Mouse (Mus musculus): ENCODE results near the gene Mdm2. TPM values are rescaled to one million over a fixed set of nuclear protein-coding genes. Genes with fewer than 3 reads are reported as not detected.

Mdm2 gene
- polyA plus RNA-seq, 1 experiment from 2014 or later, result 62.4 TPM

GRCm38 (mm10) chr10:117666947-117667630, 43.5 kb downstream of the Mdm2 start:
- 96% methylated on average over 9 of the region's 9 CpGs for WGBS
- H3K9me3 ChIP-seq (replicated peaks), result no peaks in the 10 kb centered on the region
- H3K4me1 ChIP-seq, result peaks cover 43% of the 10 kb centered on the region
- H3K27ac ChIP-seq, result no peak overlapping the region
- no peak for DNase-seq (ENCODE audit: low spot score)
- H3K27me3 ChIP-seq (ENCODE audit: low read depth, poor library complexity, severe bottlenecking), result no peaks in the 10 kb centered on the region
- H3K36me3 ChIP-seq, result peaks cover 12% of the 10 kb centered on the region
- H3K4me3 ChIP-seq, result no peak overlapping the region

GRCm38 (mm10) chr10:117666361-117666760, 44.2 kb downstream of the Mdm2 start:
- 92% methylated on average over 3 of the region's 3 CpGs for WGBS

GRCm38 (mm10) chr10:117665376-117666275, 44.9 kb downstream of the Mdm2 start:
- no peak overlapping the region for H3K27ac ChIP-seq
- no peaks in the 10 kb centered on the region for H3K9me3 ChIP-seq (replicated peaks)
- peaks cover 42% of the 10 kb centered on the region for H3K4me1 ChIP-seq
- no peak for DNase-seq (ENCODE audit: low spot score)
- no peak overlapping the region for H3K4me3 ChIP-seq
- WGBS, result 84% methylated on average over 9 of the region's 9 CpGs
- H3K27me3 ChIP-seq (ENCODE audit: low read depth, poor library complexity, severe bottlenecking), result no peaks in the 10 kb centered on the region
- peaks cover 4% of the 10 kb centered on the region for H3K36me3 ChIP-seq

More at GRCm38 (mm10) chr10:117666361-117666760, 44.2 kb downstream of the Mdm2 start:
- no peaks in the 10 kb centered on the region for H3K27me3 ChIP-seq (ENCODE audit: low read depth, poor library complexity, severe bottlenecking)
- H3K4me1 ChIP-seq, result peaks cover 43% of the 10 kb centered on the region
- peaks cover 4% of the 10 kb centered on the region for H3K36me3 ChIP-seq
- H3K9me3 ChIP-seq (replicated peaks), result no peaks in the 10 kb centered on the region
- no peak overlapping the region for H3K4me3 ChIP-seq
- H3K27ac ChIP-seq, result no peak overlapping the region
- DNase-seq (ENCODE audit: low spot score), result no peak

- H3K4me3 ChIP-seq, result no peak overlapping the region
- peaks cover 36% of the 10 kb centered on the region for H3K4me1 ChIP-seq
- H3K27me3 ChIP-seq (ENCODE audit: low read depth, poor library complexity, severe bottlenecking), result no peaks in the 10 kb centered on the region
- no peak for DNase-seq (ENCODE audit: low spot score)
- H3K36me3 ChIP-seq, result peaks cover 4% of the 10 kb centered on the region
- no peaks in the 10 kb centered on the region for H3K9me3 ChIP-seq (replicated peaks)
- no peak overlapping the region for H3K27ac ChIP-seq
Measured at GRCm38 (mm10) chr10:117664926-117665209, 45.7 kb downstream of the Mdm2 start.

- peaks cover 36% of the 10 kb centered on the region for H3K4me1 ChIP-seq
- no peaks in the 10 kb centered on the region for H3K9me3 ChIP-seq (replicated peaks)
- H3K4me3 ChIP-seq, result peak overlapping the region; percentile 30
- peaks cover 4% of the 10 kb centered on the region for H3K36me3 ChIP-seq
- 62% methylated on average over 14 of the region's 14 CpGs for WGBS
- peak overlapping the region; percentile 75 for H3K27ac ChIP-seq
- H3K27me3 ChIP-seq (ENCODE audit: low read depth, poor library complexity, severe bottlenecking), result no peaks in the 10 kb centered on the region
- DNase-seq (ENCODE audit: low spot score), result no peak
Measured at GRCm38 (mm10) chr10:117664208-117664925, 46.2 kb downstream of the Mdm2 start.

GRCm38 (mm10) chr10:117663865-117664200, 46.7 kb downstream of the Mdm2 start:
- Histone ChIP-seq H3K4me1 (peaks cover 32% of the 10 kb centered on the region), H3K4me3 (peak overlapping the region; percentile 30), H3K9me3 (replicated peaks) (no peaks in the 10 kb centered on the region), H3K27me3 (ENCODE audit: low read depth, poor library complexity, severe bottlenecking) (no peaks in the 10 kb centered on the region), H3K36me3 (peaks cover 4% of the 10 kb centered on the region), H3K27ac (peak overlapping the region; percentile 75)
- no peak for DNase-seq (ENCODE audit: low spot score)
- WGBS, result 18% methylated on average over 9 of the region's 9 CpGs

GRCm38 (mm10) chr10:117663056-117663864, 47.3 kb downstream of the Mdm2 start:
- Histone ChIP-seq H3K4me1 (peaks cover 28% of the 10 kb centered on the region), H3K4me3 (peak overlapping the region; percentile 30; the same call in 1 of the 2 replicates)
- 81% methylated on average over 14 of the region's 14 CpGs for whole genome bisulfite sequencing

GRCm38 (mm10) chr10:117662316-117663055, 48.1 kb downstream of the Mdm2 start:
- peaks cover 24% of the 10 kb centered on the region for H3K4me1 ChIP-seq
- H3K9me3 ChIP-seq (replicated peaks), result no peaks in the 10 kb centered on the region
- DNase-seq (ENCODE audit: low spot score), result no peak
- H3K27me3 ChIP-seq (ENCODE audit: low read depth, poor library complexity, severe bottlenecking), result no peaks in the 10 kb centered on the region
- 82% methylated on average over 15 of the region's 15 CpGs for WGBS
- H3K27ac ChIP-seq, result peak overlapping the region; percentile 23; the same call in 1 of the 2 replicates
- H3K4me3 ChIP-seq, result no peak overlapping the region
- no peaks in the 10 kb centered on the region; the same call in 1 of the 2 replicates for H3K36me3 ChIP-seq

More at GRCm38 (mm10) chr10:117663056-117663864, 47.3 kb downstream of the Mdm2 start:
- Histone ChIP-seq H3K27ac (peak overlapping the region; percentile 75), H3K9me3 (replicated peaks) (no peaks in the 10 kb centered on the region), H3K27me3 (ENCODE audit: low read depth, poor library complexity, severe bottlenecking) (no peaks in the 10 kb centered on the region), H3K36me3 (peaks cover 4% of the 10 kb centered on the region)
- no peak for DNase-seq (ENCODE audit: low spot score)

- WGBS, result 70% methylated on average over 11 of the region's 11 CpGs
- no peaks in the 10 kb centered on the region for H3K9me3 ChIP-seq (replicated peaks)
- no peak overlapping the region for H3K4me3 ChIP-seq
- H3K27ac ChIP-seq, result peak overlapping the region; percentile 17; the same call in 1 of the 2 replicates
- H3K36me3 ChIP-seq, result no peaks in the 10 kb centered on the region; the same call in 1 of the 2 replicates
- no peak for DNase-seq (ENCODE audit: low spot score)
- no peaks in the 10 kb centered on the region for H3K27me3 ChIP-seq (ENCODE audit: low read depth, poor library complexity, severe bottlenecking)
- H3K4me1 ChIP-seq, result peaks cover 32% of the 10 kb centered on the region
Measured at GRCm38 (mm10) chr10:117659819-117660218, 50.7 kb downstream of the Mdm2 start.

GRCm38 (mm10) chr10:117659430-117659813, 51.1 kb downstream of the Mdm2 start:
- no peaks in the 10 kb centered on the region; the same call in 1 of the 2 replicates for H3K36me3 ChIP-seq
- no peaks in the 10 kb centered on the region for H3K9me3 ChIP-seq (replicated peaks)
- H3K27ac ChIP-seq, result peak overlapping the region; percentile 17; the same call in 1 of the 2 replicates
- no peak overlapping the region for H3K4me3 ChIP-seq
- H3K4me1 ChIP-seq, result peaks cover 32% of the 10 kb centered on the region
- WGBS, result 81% methylated on average over 11 of the region's 11 CpGs
- no peaks in the 10 kb centered on the region for H3K27me3 ChIP-seq (ENCODE audit: low read depth, poor library complexity, severe bottlenecking)
- no peak for DNase-seq (ENCODE audit: low spot score)

GRCm38 (mm10) chr10:117658522-117659429, 51.8 kb downstream of the Mdm2 start:
- DNase-seq (ENCODE audit: low spot score), result no peak
- Histone ChIP-seq H3K27ac (no peak overlapping the region), H3K27me3 (ENCODE audit: low read depth, poor library complexity, severe bottlenecking) (no peaks in the 10 kb centered on the region), H3K9me3 (replicated peaks) (no peaks in the 10 kb centered on the region), H3K4me1 (peaks cover 28% of the 10 kb centered on the region), H3K4me3 (no peak overlapping the region), H3K36me3 (no peaks in the 10 kb centered on the region; the same call in 1 of the 2 replicates)
- 94% methylated on average over 14 of the region's 14 CpGs for WGBS
